Mouse (Mus musculus) bone marrow, adult 2 months (tissue): ENCODE results near the gene Sos2. TPM values are rescaled to one million over a fixed set of nuclear protein-coding genes. Genes with fewer than 3 reads are reported as not detected.

Experiments used
- H3K27ac ChIP-seq: fragments of 200-500 bp; 2 replicates; pipeline ENCODE4 v1.5.1; 2012; ENCODE audit warnings: low read depth, mild to moderate bottlenecking, control low read depth, inconsistent platforms, low read length; ENCODE audit not compliant: control insufficient read depth, poor library complexity, insufficient read depth
- H3K4me1 ChIP-seq: fragments of 200-500 bp; 2 replicates; pipeline ENCODE4 v1.6.1; 2011; ENCODE audit warnings: low read length; ENCODE audit not compliant: control insufficient read depth, insufficient read depth
- H3K4me3 ChIP-seq: fragments of 200-500 bp; replicated peaks from 2 replicates; pipeline ENCODE3; 2011; ENCODE audit warnings: mild to moderate bottlenecking, low read depth, low read length, control low read depth; ENCODE audit not compliant: control insufficient read depth
- CTCF ChIP-seq: fragments of 200-500 bp; IDR thresholded peaks from 2 replicates; pipeline ENCODE4 v1.5.1; 2011; ENCODE audit warnings: low read length, control low read depth; ENCODE audit not compliant: control insufficient read depth, insufficient read depth
- POLR2A ChIP-seq: fragments of 200-500 bp; IDR thresholded peaks from 2 replicates; pipeline ENCODE4 v1.6.1; 2011; ENCODE audit warnings: low read depth, mild to moderate bottlenecking, control low read depth, low read length, borderline replicate concordance; ENCODE audit not compliant: control insufficient read depth
- WGBS: fragments of 180-500 bp; shearing (Covaris S2); methylation state at CpG from one replicate; pipeline ENCODE4 v1.1.7; 2018; 5-methylcytosine and 5-hydroxymethylcytosine counted together
- polyA plus RNA-seq: library from polyadenylated mRNA; stranded (reverse); fragments of >200 nt; gene quantifications from 2 replicates; pipeline ENCODE4 v1.2.4, GENCODE M21; 2011; ENCODE audit warnings: low replicate concordance; ENCODE audit not compliant: missing spikeins, insufficient read depth, insufficient read length

The Sos2 gene
- polyA plus RNA-seq, 1 experiment, result 10.9 TPM

DNA sequence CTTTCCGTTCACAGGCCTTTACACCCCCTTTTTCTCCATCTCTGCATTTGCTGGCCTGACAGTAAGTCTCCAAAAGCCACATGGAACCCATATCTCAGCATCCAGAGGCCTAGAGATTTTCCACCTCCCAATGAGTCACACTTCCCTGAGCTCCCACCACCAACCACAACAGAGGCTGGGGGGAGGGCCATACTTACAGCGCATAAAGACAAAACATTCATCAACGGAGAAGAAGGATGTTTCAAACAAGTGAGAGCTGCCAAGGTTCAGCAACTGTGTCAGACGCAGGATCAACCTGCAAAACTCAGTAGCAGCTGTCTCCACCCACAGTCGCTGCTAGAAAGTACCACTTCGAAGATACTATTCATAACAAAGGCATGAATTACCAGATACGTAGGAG lies 142.3 kb downstream of the Sos2 start:
- TF ChIP-seq POLR2A (no peak), CTCF (no peak)
- Histone ChIP-seq H3K4me1 (peaks cover 4% of the 10 kb centered on the region), H3K27ac (peak overlapping the region; percentile 85; the same call in 1 of the 2 replicates)

DNA sequence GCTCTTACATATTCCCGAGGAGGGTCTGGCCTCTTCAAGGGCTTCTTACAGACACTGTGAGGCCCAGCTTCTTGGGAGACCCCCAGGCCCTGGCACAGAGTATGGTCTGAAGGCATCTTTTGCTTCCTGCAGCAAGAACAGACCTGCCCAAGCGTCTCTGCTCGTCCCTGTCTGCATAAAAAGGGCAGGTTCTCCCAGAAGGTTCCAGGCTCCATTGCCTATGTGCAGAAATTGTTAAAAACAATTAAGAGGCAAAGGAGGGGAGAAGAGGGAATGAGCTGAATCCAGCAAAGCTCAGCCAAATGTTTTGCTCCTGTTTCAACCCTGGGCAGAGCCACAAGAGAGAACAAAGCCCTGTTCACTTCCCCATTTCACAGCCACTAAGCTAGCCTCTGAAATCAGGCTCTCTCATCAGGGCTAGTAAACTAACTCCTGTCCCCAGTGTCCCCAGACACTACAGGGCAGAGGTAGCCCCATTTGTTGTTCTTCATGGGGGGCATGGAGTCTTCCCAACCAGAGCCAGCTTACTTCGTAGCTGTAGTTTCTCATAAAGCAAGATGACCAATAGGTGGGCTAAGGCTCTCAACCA lies 143.2 kb downstream of the Sos2 start:
- Histone ChIP-seq H3K27ac (peak overlapping the region; percentile 85), H3K4me3 (no peak overlapping the region), H3K4me1 (peaks cover 4% of the 10 kb centered on the region)
- no peak for TF ChIP-seq CTCF
- TF ChIP-seq POLR2A, result no peak
- 13% methylated on average over 4 of the region's 4 CpGs for WGBS

More for the DNA sequence above, 142.3 kb downstream of the Sos2 start:
- H3K4me3 ChIP-seq, result no peak overlapping the region
- WGBS, result 19% methylated on average over 7 of the region's 7 CpGs

DNA sequence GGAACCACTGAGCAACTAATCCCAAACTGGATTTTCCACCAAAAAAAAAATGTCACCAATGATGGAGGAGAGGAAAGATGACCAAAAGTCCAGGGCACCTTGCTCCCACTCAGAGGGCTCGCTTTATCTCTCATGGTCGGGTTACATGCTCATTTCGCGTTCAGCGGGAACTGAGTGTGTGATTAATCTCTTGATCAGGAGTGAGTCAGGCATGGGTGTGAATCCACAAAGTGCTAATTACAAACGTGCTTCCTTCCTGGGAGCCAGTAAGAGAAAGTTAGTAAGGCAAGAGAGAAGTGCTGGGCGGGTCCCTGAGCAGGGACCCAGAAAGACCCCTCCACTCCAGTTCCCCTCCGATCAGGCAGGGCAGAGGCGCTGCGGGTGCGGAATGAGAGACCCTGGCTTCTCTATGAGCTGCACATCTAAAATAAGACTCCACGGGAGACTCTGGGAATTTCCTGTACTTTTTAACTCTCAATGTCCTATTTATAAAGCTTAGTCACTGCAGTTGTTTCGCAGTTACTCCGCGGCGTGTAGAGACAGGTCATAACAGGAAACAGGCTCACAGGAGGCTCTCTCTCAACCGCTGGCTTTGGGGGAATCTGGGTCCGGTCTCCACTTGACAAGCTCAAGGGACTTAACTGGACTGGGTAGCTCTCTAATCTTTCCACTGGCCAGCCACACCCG lies 143.8 kb downstream of the Sos2 start:
- 1% methylated on average over 19 of the region's 19 CpGs for WGBS
- peak overlapping the region; percentile 22 for H3K4me3 ChIP-seq
- no peak for TF ChIP-seq CTCF
- TF ChIP-seq POLR2A, result no peak
- H3K4me1 ChIP-seq, result peaks cover 4% of the 10 kb centered on the region
- peak overlapping the region; percentile 85 for H3K27ac ChIP-seq

DNA sequence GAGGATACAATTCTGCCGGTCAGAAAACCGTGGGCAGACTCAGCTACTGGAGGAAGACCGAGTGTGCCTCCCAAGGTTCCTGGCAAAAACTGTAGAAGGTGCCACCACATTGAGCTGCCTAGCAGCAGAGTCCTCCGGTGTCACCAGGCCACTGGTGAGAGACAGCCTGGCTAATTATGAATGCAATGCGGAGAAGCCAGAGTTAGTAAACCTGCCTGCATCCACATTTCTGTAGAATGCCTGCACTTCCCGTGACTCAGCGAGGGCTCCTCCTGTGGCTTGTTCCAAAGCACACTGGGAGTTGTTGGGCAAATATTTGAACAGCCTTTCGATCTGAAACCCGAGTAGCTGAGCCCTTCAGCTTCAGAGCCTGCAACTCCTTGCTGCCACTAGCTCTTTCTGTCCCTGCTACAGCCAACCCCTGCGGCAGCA lies 144.4 kb downstream of the Sos2 start:
- 13% methylated on average over 10 of the region's 10 CpGs for WGBS
- TF ChIP-seq CTCF, result no peak
- no peak for TF ChIP-seq POLR2A
- Histone ChIP-seq H3K27ac (peak overlapping the region; percentile 85), H3K4me3 (no peak overlapping the region), H3K4me1 (peaks cover 6% of the 10 kb centered on the region)

DNA sequence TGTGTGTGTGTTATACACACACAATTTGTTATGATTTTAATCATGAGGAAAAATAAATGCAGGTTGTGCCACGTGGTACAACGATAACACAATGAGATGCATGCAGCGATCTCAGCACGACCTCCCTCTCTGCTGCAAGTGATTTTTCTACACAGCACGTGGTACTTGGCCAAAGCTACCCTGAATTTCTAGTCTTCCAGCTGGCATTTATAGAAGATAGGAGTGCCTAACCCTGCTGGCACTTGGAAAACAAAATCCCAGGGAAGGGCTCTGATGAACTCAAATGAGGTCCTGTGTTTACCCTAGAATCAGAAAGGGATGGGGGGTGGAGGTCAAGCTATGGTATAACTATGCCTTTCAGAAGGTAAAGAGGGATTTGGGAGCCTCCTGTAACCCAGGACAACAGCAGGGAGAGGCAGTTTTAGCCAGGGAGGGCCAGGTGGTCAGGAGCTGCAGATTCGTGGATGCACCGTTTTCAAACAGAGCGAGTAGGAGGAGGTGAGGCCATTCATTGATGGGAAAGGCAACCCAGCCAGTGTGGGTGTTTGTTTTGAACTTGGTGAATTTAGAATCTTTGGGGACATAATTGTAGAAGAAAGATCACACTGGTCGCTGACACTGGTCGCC lies 144.9 kb downstream of the Sos2 start:
- Histone ChIP-seq H3K27ac (0 out of 2 replicates have a peak overlapping the region, but pooled peaks have one; percentile 85), H3K4me1 (peaks cover 6% of the 10 kb centered on the region), H3K4me3 (no peak overlapping the region)
- no peak for TF ChIP-seq POLR2A
- WGBS, result 73% methylated on average over 10 of the region's 10 CpGs

Other genes starting within 250 kb of the Sos2 start
- 1.6 and 3.0 TPM in 2 replicates for gene Vcpkmt, start 98.8 kb downstream of the Sos2 start, polyA plus RNA-seq
- 2.2 and 6.8 TPM in 2 replicates for gene L2hgdh, start 43.0 kb upstream of the Sos2 start, polyA plus RNA-seq
- 8.4 and 11.4 TPM in 2 replicates for gene Atp5s, start 43.1 kb upstream of the Sos2 start, polyA plus RNA-seq
- 3.9 and 5.0 TPM in 2 replicates for gene Cdkl1, start 109.4 kb upstream of the Sos2 start, polyA plus RNA-seq
- 0.50 and 2.7 TPM in 2 replicates for gene Atl1, start 210.8 kb upstream of the Sos2 start, polyA plus RNA-seq
- gene Map4k5, start 211.3 kb upstream of the Sos2 start, polyA plus RNA-seq, result 21.5 and 25.7 TPM in 2 replicates